Mouse (Mus musculus) G1E (cell line): ENCODE results near the gene Btbd8.

Source experiments
- CTCF ChIP-seq: IDR thresholded peaks from 2 replicates; pipeline ENCODE4 v1.5.1; 2012; ENCODE audit warnings: low read depth, low read length, inconsistent platforms, mixed read lengths
- GATA1 ChIP-seq: IDR thresholded peaks from 2 replicates; pipeline ENCODE4 v1.6.1; 2012; ENCODE audit warnings: borderline replicate concordance, low read length, inconsistent platforms, mixed read lengths
- GATA2 ChIP-seq: IDR thresholded peaks from 2 replicates; pipeline ENCODE4 v1.6.1; 2012; ENCODE audit warnings: low read depth, low read length, inconsistent platforms, borderline replicate concordance
- POLR2AphosphoS5 ChIP-seq: IDR thresholded peaks from 2 replicates; pipeline ENCODE4 v1.6.1; 2012; ENCODE audit warnings: low read depth, low read length, inconsistent platforms; ENCODE audit not compliant: insufficient replicate concordance
- TAL1 ChIP-seq: conservative IDR thresholded peaks from 2 replicates; pipeline ENCODE4 v1.6.1; 2012; ENCODE audit warnings: low read depth, low read length, inconsistent platforms, mixed read lengths

- TF ChIP-seq CTCF (no peak), GATA1 (no peak), TAL1 (no peak), POLR2AphosphoS5 (no peak), GATA2 (no peak)
Measured at GRCm38 (mm10) chr5:107492471-107492870, 54.7 kb downstream of the Btbd8 start.
